Mouse (Mus musculus) megakaryocyte, embryonic 14.5 days (primary cell): Measurements from ENCODE around the gene Psmb7.

Experiments used
- FLI1 ChIP-seq: IDR thresholded peaks from 2 replicates; pipeline ENCODE4 v1.6.1; 2012; ENCODE audit warnings: low read length, inconsistent platforms, mixed read lengths
- GATA1 ChIP-seq: IDR thresholded peaks from 3 replicates; pipeline ENCODE4 v1.6.1; 2012; ENCODE audit warnings: mixed read lengths, low read length, inconsistent platforms, borderline replicate concordance

DNA sequence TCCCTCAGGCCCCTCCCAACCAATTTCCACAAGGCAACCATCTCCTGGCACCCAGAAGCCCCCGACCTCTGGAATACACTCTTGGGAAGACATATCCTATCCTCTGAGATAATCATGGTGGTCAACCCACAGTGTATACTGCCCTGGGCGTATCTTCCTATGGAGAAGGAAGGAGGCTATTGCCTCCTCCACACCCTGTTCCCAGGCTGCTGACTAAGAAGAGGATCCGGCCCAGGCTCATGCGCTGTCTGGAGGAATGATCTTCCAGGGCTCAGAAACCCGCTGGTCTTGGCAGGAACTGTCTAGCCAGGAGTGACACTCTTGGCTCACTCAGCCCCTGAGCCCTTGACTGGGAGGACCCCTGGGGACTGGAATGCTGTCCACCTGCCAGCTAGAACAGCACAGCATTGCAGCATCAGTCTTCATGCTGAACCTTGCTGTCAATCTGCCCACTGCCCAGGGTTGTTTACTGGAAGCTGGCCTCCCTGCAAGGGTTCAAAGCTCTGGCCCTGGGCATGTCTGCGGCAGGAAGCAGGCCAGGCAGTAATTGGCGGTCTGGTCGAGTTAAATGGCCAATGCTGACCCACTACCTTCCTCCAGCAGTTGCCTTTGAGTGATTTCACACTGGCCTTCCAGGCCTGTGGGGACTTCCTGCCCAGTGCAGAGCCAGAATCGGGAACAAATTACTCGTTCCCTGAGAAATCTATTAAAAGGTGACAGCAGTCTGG, 8.8 kb upstream of the Psmb7 start:
- TF ChIP-seq GATA1: no peak
- no peak for TF ChIP-seq FLI1
